Mouse (Mus musculus): ENCODE data around the gene Cdkal1. TPM values are rescaled to one million over a fixed set of nuclear protein-coding genes. Genes with fewer than 3 reads are reported as not detected.

Cdkal1 gene
- polyA plus RNA-seq, 1 experiment from 2014 or later: 34.0 TPM

GRCm38 (mm10) chr13:29497286-29497685, 358.2 kb downstream of the Cdkal1 start:
- Histone ChIP-seq H3K27me3 (ENCODE audit: control insufficient read depth, insufficient read depth, low read length) (no peaks in the 10 kb centered on the region), H3K9me3 (ENCODE audit: control insufficient read depth, low read length) (no peaks in the 10 kb centered on the region), H3K4me1 (ENCODE audit: control insufficient read depth, insufficient read depth, low read length) (0 out of 2 replicates have a peak, but pooled peaks cover 2% of the 10 kb centered on the region), H3K27ac (replicated peaks; ENCODE audit: low read depth, low read length) (no peak overlapping the region), H3K36me3 (ENCODE audit: control insufficient read depth, insufficient read depth, low read length) (no peaks in the 10 kb centered on the region), H3K4me2 (ENCODE audit: low read depth, severe bottlenecking) (no peak overlapping the region), H3K4me3 (ENCODE audit: low read depth, low read length) (no peak overlapping the region), H3K9ac (ENCODE audit: low read length) (no peak overlapping the region)
- ATAC-seq (ENCODE audit: insufficient number of reproducible peaks, low FRiP score, low TSS enrichment, low read depth) (no peak), DNase-seq (ENCODE audit: low spot score) (no peak)
- 58% methylated on average over 7 of the region's 7 CpGs for WGBS

- H3K4me3 ChIP-seq (ENCODE audit: low read depth, low read length): no peak overlapping the region
- no peak for DNase-seq (ENCODE audit: low spot score)
- ATAC-seq (ENCODE audit: insufficient number of reproducible peaks, low FRiP score, low TSS enrichment, low read depth): no peak
- no peaks in the 10 kb centered on the region for H3K27me3 ChIP-seq (ENCODE audit: control insufficient read depth, insufficient read depth, low read length)
- H3K4me2 ChIP-seq (ENCODE audit: low read depth, severe bottlenecking): no peak overlapping the region
- no peaks in the 10 kb centered on the region for H3K4me1 ChIP-seq (ENCODE audit: control insufficient read depth, insufficient read depth, low read length)
- no peaks in the 10 kb centered on the region for H3K36me3 ChIP-seq (ENCODE audit: control insufficient read depth, insufficient read depth, low read length)
- no peaks in the 10 kb centered on the region for H3K9me3 ChIP-seq (ENCODE audit: control insufficient read depth, low read length)
- WGBS: 89% methylated on average over 8 of the region's 8 CpGs
- no peak overlapping the region for H3K27ac ChIP-seq (replicated peaks; ENCODE audit: low read depth, low read length)
- H3K9ac ChIP-seq (ENCODE audit: low read length): no peak overlapping the region
These were observed 365.1 kb downstream of the Cdkal1 start for GRCm38 (mm10) chr13:29490341-29490740.

- Histone ChIP-seq H3K9me3 (ENCODE audit: control insufficient read depth, low read length) (no peaks in the 10 kb centered on the region), H3K9ac (ENCODE audit: low read length) (no peak overlapping the region), H3K27me3 (ENCODE audit: control insufficient read depth, insufficient read depth, low read length) (no peaks in the 10 kb centered on the region), H3K27ac (replicated peaks; ENCODE audit: low read depth, low read length) (no peak overlapping the region), H3K4me1 (ENCODE audit: control insufficient read depth, insufficient read depth, low read length) (no peaks in the 10 kb centered on the region), H3K36me3 (ENCODE audit: control insufficient read depth, insufficient read depth, low read length) (no peaks in the 10 kb centered on the region), H3K4me2 (ENCODE audit: low read depth, severe bottlenecking) (no peak overlapping the region), H3K4me3 (ENCODE audit: low read depth, low read length) (no peak overlapping the region)
- ATAC-seq (ENCODE audit: insufficient number of reproducible peaks, low FRiP score, low TSS enrichment, low read depth) (no peak), DNase-seq (ENCODE audit: low spot score) (no peak)
- 84% methylated on average over 5 of the region's 5 CpGs for WGBS
These were observed 366.0 kb downstream of the Cdkal1 start for GRCm38 (mm10) chr13:29489476-29489875.

- no peaks in the 10 kb centered on the region for H3K4me1 ChIP-seq (ENCODE audit: control insufficient read depth, insufficient read depth, low read length)
- H3K36me3 ChIP-seq (ENCODE audit: control insufficient read depth, insufficient read depth, low read length): no peaks in the 10 kb centered on the region
- H3K9me3 ChIP-seq (ENCODE audit: control insufficient read depth, low read length): no peaks in the 10 kb centered on the region
- WGBS: 73% methylated on average over 3 of the region's 3 CpGs
- ATAC-seq (ENCODE audit: insufficient number of reproducible peaks, low FRiP score, low TSS enrichment, low read depth) (no peak), DNase-seq (ENCODE audit: low spot score) (no peak)
- H3K9ac ChIP-seq (ENCODE audit: low read length): no peak overlapping the region
- H3K27me3 ChIP-seq (ENCODE audit: control insufficient read depth, insufficient read depth, low read length): no peaks in the 10 kb centered on the region
- H3K4me2 ChIP-seq (ENCODE audit: low read depth, severe bottlenecking): no peak overlapping the region
- H3K4me3 ChIP-seq (ENCODE audit: low read depth, low read length): no peak overlapping the region
- H3K27ac ChIP-seq (replicated peaks; ENCODE audit: low read depth, low read length): no peak overlapping the region
These were observed 368.8 kb downstream of the Cdkal1 start for GRCm38 (mm10) chr13:29486709-29487108.

- Histone ChIP-seq H3K27me3 (ENCODE audit: control insufficient read depth, insufficient read depth, low read length) (no peaks in the 10 kb centered on the region), H3K9me3 (ENCODE audit: control insufficient read depth, low read length) (no peaks in the 10 kb centered on the region), H3K4me1 (ENCODE audit: control insufficient read depth, insufficient read depth, low read length) (no peaks in the 10 kb centered on the region), H3K4me3 (ENCODE audit: low read depth, low read length) (no peak overlapping the region), H3K9ac (ENCODE audit: low read length) (no peak overlapping the region), H3K27ac (replicated peaks; ENCODE audit: low read depth, low read length) (no peak overlapping the region), H3K4me2 (ENCODE audit: low read depth, severe bottlenecking) (no peak overlapping the region), H3K36me3 (ENCODE audit: control insufficient read depth, insufficient read depth, low read length) (no peaks in the 10 kb centered on the region)
- no peak for DNase-seq (ENCODE audit: low spot score)
- WGBS: 81% methylated on average over 3 of the region's 3 CpGs
- no peak for ATAC-seq (ENCODE audit: insufficient number of reproducible peaks, low FRiP score, low TSS enrichment, low read depth)
These were observed 371.5 kb downstream of the Cdkal1 start for GRCm38 (mm10) chr13:29483950-29484349.

- Histone ChIP-seq H3K4me3 (ENCODE audit: low read depth, low read length) (no peak overlapping the region), H3K36me3 (ENCODE audit: control insufficient read depth, insufficient read depth, low read length) (no peaks in the 10 kb centered on the region), H3K27me3 (ENCODE audit: control insufficient read depth, insufficient read depth, low read length) (no peaks in the 10 kb centered on the region), H3K27ac (replicated peaks; ENCODE audit: low read depth, low read length) (no peak overlapping the region), H3K4me2 (ENCODE audit: low read depth, severe bottlenecking) (no peak overlapping the region), H3K9me3 (ENCODE audit: control insufficient read depth, low read length) (no peaks in the 10 kb centered on the region), H3K4me1 (ENCODE audit: control insufficient read depth, insufficient read depth, low read length) (no peaks in the 10 kb centered on the region), H3K9ac (ENCODE audit: low read length) (no peak overlapping the region)
- 90% methylated on average over 9 of the region's 9 CpGs for WGBS
- ATAC-seq (ENCODE audit: insufficient number of reproducible peaks, low FRiP score, low TSS enrichment, low read depth) (no peak), DNase-seq (ENCODE audit: low spot score) (no peak)
These were observed 373.2 kb downstream of the Cdkal1 start for GRCm38 (mm10) chr13:29482147-29482863.

GRCm38 (mm10) chr13:29476421-29476820, 379.1 kb downstream of the Cdkal1 start:
- H3K4me2 ChIP-seq (ENCODE audit: low read depth, severe bottlenecking): no peak overlapping the region

GRCm38 (mm10) chr13:29474301-29474700, 381.2 kb downstream of the Cdkal1 start:
- DNase-seq (ENCODE audit: low spot score) (no peak), ATAC-seq (ENCODE audit: insufficient number of reproducible peaks, low FRiP score, low TSS enrichment, low read depth) (no peak)
- Histone ChIP-seq H3K4me2 (ENCODE audit: low read depth, severe bottlenecking) (no peak overlapping the region), H3K27me3 (ENCODE audit: control insufficient read depth, insufficient read depth, low read length) (no peaks in the 10 kb centered on the region), H3K4me3 (ENCODE audit: low read depth, low read length) (no peak overlapping the region), H3K36me3 (ENCODE audit: control insufficient read depth, insufficient read depth, low read length) (no peaks in the 10 kb centered on the region), H3K9ac (ENCODE audit: low read length) (no peak overlapping the region), H3K27ac (replicated peaks; ENCODE audit: low read depth, low read length) (no peak overlapping the region), H3K9me3 (ENCODE audit: control insufficient read depth, low read length) (no peaks in the 10 kb centered on the region), H3K4me1 (ENCODE audit: control insufficient read depth, insufficient read depth, low read length) (no peaks in the 10 kb centered on the region)
- WGBS: 96% methylated on average over 9 of the region's 9 CpGs

More at GRCm38 (mm10) chr13:29476421-29476820, 379.1 kb downstream of the Cdkal1 start:
- Histone ChIP-seq H3K36me3 (ENCODE audit: control insufficient read depth, insufficient read depth, low read length) (no peaks in the 10 kb centered on the region), H3K27ac (replicated peaks; ENCODE audit: low read depth, low read length) (no peak overlapping the region), H3K9ac (ENCODE audit: low read length) (no peak overlapping the region), H3K4me1 (ENCODE audit: control insufficient read depth, insufficient read depth, low read length) (no peaks in the 10 kb centered on the region), H3K9me3 (ENCODE audit: control insufficient read depth, low read length) (no peaks in the 10 kb centered on the region), H3K27me3 (ENCODE audit: control insufficient read depth, insufficient read depth, low read length) (no peaks in the 10 kb centered on the region), H3K4me3 (ENCODE audit: low read depth, low read length) (no peak overlapping the region)
- DNase-seq (ENCODE audit: low spot score) (no peak), ATAC-seq (ENCODE audit: insufficient number of reproducible peaks, low FRiP score, low TSS enrichment, low read depth) (no peak)
- WGBS: 62% methylated on average over 4 of the region's 4 CpGs

- Histone ChIP-seq H3K4me3 (ENCODE audit: low read depth, low read length) (no peak overlapping the region), H3K27me3 (ENCODE audit: control insufficient read depth, insufficient read depth, low read length) (no peaks in the 10 kb centered on the region), H3K9me3 (ENCODE audit: control insufficient read depth, low read length) (no peaks in the 10 kb centered on the region), H3K27ac (replicated peaks; ENCODE audit: low read depth, low read length) (no peak overlapping the region), H3K4me1 (ENCODE audit: control insufficient read depth, insufficient read depth, low read length) (no peaks in the 10 kb centered on the region), H3K36me3 (ENCODE audit: control insufficient read depth, insufficient read depth, low read length) (no peaks in the 10 kb centered on the region), H3K9ac (ENCODE audit: low read length) (no peak overlapping the region), H3K4me2 (ENCODE audit: low read depth, severe bottlenecking) (no peak overlapping the region)
- no peak for DNase-seq (ENCODE audit: low spot score)
- WGBS: 97% methylated on average over 1 of the region's 1 CpGs
- no peak for ATAC-seq (ENCODE audit: insufficient number of reproducible peaks, low FRiP score, low TSS enrichment, low read depth)
These were observed 381.7 kb downstream of the Cdkal1 start for GRCm38 (mm10) chr13:29473779-29474178.
